Mouse (Mus musculus) mouse embryonic stem cell (cell line): ENCODE data around the gene Ide.

Source experiments
- in situ Hi-C, 2 experiments: fragments of 300-500 bp; cut with MboI; formaldehyde crosslinking; loops; 1 replicate in 1 of 2; 3 replicates in 1 of 2; pipeline ENCODE4 v1.14.3; 2019 to 2020; ENCODE audit warnings: low sequenced_read_pairs in 2 of 2, low pct_unique_long_range_greater_than_20kb in 1 of 2, mixed read lengths in 1 of 2; ENCODE audit not compliant: unreplicated experiment in 1 of 2

The Ide gene

DNA sequence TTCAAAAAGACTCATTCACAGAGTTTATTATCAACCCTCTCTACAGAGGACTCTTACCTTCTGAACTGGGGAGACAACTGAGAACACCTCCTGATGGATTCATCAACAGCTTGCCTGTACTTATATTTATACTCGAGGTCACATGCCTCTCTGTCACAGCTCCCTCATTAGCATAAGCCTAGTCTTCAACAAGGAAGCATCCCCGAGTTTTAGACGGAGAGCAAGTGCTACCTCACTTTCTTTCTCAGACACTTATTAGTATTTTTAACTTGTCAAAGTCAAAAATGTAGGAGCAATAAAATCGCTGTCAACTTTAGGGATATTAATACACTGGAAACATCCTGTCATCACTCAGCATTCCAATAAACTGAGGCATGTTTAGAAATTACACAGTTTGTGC, at the start of gene Ide:
TSS of gene Ide (minus strand) at position 101 of the 400 bp plus-strand sequence.
- in situ Hi-C loops, result no loop called here

DNA sequence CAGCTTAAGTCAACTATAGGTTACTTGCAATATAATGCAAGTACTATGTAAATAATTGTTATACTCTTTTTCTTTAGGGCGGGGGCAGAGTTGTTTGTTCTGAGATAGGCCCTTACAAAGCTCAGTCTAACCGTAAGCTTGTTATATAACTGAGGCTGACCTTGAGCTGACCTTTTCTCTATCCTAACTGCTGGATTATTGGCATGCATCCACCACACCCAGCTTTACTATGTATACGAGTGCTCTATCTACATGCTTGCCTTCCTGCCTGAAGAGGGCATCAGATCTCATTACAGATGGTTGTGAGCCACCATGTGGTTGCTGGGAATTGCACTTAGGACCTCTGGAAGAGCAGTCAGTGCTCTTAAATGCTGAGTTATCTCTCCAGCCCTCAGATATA, 48.5 kb upstream of the Ide start:
- in situ Hi-C loops, result no loop called here

DNA sequence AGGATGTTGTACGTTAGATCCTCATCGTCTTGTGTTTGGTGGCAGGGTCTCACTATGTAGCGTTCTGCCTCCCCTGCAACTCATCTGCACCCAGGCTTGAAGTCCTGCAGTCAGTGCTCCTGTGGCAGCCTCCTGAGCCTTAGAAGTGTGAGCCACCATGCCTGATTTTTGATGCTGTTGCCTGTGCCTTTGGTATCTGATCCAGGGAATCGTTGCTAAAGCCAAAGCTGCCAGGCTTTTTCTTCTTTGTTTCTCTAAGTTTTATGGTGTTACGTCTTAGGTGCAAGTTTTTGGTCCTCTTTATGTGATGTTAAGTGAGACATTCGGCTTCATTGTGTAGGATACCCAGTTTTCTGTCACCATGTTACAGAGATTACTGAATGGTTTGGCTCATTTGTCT, 41.2 kb upstream of the Ide start:
- in situ Hi-C loops, result loop anchor here in 1 of 2 experiments (5.0 kb wide), 1 partner anchor 462 kb away; the partner anchor contains the start of gene Fgfbp3

DNA sequence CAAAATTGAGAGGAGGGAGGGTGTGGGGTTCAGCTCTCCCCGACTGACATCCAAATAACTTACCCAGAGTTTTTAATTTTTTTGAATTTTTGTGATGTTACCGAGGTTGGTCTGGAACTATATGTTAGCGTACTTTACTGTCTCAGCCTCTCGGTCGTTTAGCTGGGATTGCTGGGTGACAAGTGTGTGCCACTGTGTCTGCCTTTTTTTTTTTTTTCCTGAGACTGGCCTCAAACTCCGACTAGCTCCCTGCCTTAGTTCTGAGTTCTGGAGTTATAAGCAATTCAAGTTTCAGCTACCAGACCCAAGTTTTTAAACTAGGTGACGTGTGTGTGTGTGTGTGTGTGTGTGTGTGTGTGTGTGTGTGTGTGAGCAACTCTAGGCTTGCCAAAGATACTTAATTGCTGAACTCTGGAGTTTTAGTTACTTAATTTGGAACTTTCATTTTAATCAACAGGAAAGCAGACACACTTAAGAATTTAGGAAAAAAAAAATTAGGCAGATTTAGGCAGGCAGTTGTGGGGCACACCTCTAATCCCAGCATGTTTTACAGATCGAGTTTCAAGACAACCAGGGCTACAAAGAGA, 39.8 kb upstream of the Ide start:
- in situ Hi-C loops, result loop anchor here in 1 of 2 experiments (5.0 kb wide), 1 partner anchor 460 kb away; the partner anchor contains the start of gene Fgfbp3

DNA sequence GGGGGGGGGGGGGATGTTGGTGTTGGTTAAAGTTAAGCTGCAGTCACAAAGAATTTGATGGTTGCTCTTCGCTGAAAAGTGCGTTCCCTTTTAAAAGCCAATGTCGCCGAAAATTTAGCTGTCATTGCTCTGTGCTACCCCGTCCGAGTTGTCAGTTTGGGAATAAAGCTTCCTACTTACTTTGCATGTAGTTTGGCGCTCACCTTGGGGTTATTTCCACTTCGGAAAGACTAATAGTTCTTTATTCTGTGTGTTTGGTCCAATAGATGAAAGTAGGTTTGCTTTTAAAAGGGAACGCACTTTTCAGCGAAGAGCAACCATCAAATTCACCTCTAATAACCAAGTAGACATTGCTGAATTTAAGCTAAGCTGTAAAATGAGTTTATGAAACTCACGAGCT, 39.2 kb upstream of the Ide start:
- in situ Hi-C loops, result loop anchor here in 1 of 2 experiments (5.0 kb wide), 1 partner anchor 460 kb away; the partner anchor contains the start of gene Fgfbp3

DNA sequence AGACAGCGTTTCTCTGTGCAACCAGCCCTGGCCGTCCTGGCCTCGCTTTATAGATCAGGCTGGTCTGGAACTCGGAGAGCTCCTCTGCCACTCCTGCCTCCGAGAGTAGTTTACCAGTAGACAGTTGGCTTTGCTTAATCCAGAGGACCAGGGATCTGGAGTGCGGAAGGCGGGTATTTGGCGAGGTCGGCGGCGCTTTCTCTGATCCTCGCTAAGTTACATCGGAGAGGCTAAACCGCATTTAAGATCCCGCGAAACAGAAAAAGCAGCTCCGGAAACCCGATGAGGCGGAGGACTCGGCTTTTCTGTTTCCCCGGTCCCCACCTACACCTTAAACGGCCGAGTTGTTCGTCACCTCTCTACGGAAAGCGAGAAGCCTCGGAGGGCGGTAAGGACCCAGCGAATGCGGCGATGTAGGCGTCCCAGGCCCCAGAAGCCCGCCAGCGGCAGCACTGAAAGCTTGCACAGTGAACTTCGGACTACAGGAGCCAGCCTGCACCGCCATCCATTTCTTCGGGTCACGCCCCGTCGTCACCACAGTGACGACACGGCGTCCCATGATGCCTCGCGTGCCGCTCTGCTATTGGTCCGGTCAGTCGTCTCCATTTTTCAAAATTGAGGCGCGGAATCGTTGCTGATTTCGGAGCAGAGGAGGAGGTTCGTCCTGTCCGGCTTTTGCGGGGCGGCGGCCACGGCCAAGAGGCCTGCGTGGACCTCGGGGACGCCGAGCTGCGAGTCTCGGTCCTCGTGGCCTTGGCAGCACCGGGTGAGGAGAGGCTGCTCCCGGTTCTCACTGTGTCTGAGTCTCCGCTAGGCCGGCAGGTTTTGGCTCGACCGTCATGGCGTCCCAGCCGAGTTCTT, 38.3 kb upstream of the Ide start, which contains the start of gene Kif11:
TSS of gene Kif11 (plus strand) at position 649 of the 861 bp plus-strand sequence.
- in situ Hi-C loops, result loop anchor here in 1 of 2 experiments (5.0 kb wide), 1 partner anchor 459 kb away; the partner anchor contains the start of gene Fgfbp3

DNA sequence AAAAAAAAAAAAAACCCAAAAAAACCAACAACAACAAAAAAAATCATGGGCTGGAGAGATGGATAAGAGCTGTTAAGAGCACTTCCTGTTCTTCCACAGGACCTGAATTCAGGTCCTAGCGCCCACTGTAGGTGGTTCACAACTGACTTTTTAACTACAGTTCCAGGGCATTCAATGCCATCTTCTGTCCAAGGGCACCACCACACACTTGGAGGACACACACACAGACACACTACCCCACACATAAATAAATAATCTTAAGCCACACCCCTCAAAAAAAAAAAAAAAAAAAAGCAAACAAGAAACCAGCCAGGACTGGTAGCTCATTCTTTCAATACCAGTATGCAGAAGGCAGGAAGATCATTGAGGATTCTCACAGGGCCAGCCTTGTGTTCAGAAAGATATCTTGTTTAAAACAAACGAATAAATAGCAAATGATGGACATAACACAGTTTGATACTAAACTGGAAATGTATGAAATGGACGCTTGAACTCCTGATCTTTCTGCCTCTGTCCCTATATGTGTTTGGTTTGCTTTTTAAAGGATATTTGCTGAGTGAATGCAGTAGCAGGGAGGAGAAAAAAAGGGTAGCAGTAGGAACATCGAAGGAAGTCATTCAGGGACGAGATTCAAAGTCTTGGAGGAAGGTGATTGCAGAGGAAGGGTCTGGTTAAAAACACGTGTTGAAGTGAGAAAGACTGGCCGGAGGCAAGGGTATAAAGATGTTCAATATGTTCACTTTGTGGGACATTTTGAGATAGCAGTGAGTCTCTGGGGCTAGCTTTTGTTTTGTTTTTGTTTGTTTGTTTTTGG, 37.5 kb upstream of the Ide start:
- in situ Hi-C loops, result loop anchor here in 1 of 2 experiments (5.0 kb wide), 1 partner anchor 458 kb away; the partner anchor contains the start of gene Fgfbp3

DNA sequence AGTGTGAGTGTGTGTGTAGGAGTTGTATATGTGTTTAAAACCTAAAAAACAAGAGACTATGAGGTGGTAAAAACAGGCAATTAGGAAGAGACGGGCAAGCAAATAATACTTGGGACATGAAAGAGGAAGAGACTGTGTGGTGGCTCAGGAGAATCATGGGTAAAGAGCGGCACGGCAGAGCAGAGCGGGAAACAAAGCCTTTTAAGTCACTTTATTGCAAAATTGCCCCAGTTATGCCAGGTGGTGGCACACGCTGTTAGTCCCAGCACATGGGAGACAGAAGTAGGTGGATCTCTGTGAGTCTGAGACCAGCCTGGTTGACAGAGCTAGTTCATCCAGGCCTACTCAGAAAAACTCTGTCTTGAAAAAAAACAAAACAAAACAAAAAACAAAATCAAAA, 32.7 kb upstream of the Ide start:
- in situ Hi-C loops, result no loop called here

DNA sequence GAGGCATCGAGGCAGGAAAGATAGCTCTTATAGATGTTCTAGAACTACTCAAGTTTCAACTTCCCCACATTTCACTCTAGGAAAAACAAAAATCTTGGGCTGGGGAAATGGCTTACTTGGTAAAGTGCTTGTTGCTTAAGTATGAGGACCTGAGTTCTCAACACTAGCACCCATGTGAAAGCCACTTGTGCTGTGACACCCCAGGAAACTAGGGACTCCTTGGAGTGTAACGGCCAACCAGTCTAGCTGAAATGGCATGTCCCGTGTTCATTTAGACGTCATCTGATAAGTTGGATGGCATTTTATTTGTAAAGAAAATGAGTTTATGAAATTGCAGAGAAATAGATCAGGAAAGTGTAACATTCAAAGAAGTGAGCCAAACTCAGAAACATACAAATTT, 32.3 kb upstream of the Ide start:
- in situ Hi-C loops, result no loop called here

DNA sequence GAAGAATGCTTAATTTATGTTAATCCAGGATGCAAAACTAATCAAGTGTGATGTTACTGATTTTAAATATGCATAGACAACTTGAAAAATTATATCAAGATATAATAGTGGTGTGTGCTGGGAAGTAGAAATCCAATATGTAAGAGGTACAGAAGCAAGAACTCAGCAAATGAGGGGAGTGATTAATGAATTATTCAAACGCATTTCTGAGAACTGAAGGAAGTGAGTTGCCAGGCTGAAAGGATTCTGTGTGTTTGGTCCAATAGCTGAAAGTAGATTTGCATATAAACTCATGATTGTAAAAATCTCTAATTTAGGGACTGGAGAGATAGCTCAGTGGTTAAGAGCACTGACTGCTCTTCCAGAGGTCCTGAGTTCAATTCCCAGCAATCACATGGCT, 31.3 kb upstream of the Ide start:
- in situ Hi-C loops, result no loop called here

DNA sequence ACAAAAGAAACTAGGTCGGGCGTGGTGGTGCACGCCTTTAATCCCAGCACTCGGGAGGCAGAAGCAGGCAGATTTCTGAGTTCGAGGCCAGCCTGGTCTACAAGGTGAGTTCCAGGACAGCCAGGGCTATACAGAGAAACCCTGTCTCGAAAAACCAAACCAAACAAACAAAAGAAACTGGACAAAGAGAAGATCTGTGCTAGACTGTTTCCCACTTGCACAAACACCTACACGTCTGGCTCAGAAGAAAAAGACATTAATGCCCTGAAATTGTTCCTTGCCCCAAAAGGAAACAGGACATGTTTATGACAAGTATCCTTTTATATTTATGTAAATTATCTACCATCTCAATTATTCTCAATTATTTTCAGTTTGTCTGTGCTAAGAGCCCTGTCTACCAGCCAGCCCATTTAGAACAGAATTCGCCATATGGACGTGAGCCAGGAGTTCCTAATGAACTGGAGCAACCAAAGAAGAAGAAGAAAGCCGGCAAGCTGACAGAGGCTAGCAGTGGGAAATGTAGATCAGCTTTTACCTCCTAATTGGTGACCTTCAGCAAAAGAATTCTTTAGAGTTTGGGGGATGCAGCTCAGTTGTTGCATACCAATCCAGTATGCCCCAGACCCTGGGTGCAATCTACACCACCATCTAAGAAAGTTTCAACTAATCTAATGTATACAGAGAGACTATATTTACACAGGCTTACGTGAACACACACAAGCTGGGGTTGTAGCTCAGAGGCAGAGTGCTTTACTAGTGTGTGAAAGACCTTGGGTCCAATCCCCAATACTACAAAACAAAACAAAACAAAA, 25.7 kb upstream of the Ide start:
- in situ Hi-C loops, result no loop called here

DNA sequence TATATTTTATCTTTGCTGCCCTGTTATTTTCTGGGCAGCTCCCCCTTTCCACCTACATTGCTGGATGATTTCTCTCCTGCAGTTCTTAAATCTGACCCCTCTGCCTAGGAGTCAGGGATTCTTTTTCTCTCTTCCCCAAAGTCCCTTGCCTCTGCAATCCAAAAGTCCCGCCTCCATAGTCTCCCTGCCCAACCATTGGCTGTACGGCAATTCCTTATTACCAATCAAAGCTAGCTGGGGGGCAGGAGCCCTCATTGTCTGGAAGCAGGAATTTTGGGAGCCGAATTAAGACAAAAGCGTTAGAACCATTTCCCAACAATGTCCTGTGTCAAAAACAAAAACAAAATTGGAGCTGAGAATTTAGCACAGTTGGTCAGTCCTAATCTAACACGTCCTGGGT, 24.9 kb upstream of the Ide start:
- in situ Hi-C loops, result no loop called here

DNA sequence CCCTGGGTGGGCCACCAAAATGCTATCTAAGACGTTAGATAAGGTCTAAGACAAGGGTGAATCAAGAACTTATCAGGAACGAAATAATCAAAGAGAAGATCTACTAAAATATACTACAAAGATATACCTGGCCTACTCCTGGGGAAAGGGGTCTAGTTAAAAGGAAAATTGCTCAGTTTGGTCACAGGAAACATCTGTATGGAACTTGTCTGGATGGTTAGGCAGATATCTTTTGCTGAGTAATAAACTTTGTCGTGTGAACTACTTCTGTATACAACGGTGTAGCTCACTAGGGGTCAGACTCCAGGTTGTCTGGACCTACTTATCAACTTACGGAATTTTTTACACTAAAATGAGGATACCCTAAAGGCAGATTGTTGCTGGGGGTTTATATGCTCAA, 22.4 kb upstream of the Ide start:
- in situ Hi-C loops, result no loop called here

DNA sequence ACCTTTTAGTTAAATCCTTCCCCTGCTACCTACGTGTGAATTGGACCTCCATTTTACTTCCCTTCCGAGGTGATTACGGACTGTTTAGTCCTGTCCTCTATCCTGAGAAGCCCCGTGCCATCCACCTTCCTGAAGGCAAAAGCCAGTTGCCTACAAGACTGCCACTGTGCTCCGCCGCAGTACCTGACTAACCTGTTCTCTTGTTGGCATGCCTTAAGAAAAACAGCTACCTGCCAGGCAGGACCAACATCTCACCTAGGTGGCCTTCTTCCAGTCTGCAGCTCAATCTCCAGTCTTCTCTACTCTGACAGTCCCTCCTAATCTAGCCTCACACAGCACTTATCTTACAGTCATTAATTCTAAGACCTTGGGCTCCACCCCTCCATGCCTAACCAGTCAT, 15.7 kb upstream of the Ide start:
- in situ Hi-C loops, result no loop called here

DNA sequence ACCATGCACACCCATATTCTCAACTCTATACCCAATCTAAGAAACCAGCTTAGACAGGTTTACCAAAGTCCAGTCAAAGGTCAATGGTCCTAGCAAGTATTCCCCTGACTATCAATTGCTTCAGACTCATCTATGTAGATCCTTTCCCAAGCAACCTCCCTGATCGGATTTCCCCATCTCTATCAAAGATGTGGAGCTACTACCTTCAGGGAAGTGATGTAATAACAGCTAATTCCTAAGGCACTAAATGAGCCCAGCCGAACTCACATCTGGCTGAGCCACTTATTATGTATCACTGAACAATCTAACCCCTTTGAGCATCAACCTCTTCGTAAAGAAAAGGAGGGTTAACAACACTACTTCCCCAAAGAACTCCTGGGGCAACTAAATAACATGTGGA, 15.1 kb upstream of the Ide start:
- in situ Hi-C loops, result no loop called here

DNA sequence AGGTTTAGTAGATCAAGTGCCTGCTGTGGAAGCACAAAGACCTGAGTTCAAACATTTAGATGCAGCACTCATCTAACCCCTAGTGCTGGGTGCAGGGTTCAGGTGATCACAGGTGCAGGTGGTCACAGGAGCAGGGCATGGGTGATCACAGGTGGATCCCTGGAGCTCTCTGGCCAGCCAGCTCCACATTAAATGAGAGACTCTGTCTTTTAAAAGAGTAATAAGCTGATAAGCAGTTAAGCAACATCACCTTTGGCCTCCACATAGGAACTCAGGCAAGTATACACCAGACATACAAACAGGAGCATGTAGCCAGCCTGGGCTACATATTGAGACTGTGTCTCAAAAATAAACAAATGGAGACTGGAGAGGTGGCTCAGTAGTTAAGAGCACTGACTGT, 11.3 kb upstream of the Ide start:
- in situ Hi-C loops, result no loop called here

DNA sequence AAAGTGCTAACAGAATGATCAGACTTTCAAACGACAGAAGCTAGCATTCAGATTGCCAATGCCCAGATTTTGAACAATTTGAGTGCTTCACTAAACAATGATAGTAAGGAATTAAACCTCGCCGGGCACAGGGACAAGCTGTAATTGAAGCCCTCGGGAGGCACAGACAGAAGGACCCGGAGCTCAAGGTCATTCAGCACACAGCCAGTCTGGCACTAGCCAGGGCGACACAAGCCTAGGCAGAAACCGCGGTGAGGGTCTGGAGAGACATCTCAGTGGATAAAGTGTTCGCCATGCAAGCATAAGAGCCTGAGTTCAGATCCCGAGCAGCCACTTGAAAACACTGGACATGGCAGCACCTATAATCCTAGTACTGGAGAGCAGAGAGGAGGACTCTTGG, 10.7 kb upstream of the Ide start:
- in situ Hi-C loops, result no loop called here

DNA sequence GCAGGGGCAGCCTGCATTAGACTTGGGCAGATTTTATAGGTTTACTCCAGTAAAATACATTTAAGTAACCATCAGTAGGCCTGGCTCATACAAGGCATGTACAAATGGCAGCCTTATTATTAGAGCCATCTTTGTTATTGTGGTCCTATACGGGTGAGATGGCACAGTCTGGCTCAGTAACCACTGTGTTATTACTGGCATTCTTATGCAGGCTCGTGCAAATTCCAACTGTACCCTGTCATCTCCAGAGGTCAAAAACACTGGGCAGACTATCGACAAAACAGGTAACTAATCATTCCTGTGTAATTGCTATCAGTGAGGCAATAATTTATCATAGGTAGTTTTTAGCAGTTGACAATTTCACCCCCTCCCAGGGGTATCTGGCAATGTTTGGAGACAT, 8.6 kb upstream of the Ide start:
- in situ Hi-C loops, result no loop called here
